Comparison of ENCODE assay signal across 7 mouse cellular contexts in the genomic region with DNA sequence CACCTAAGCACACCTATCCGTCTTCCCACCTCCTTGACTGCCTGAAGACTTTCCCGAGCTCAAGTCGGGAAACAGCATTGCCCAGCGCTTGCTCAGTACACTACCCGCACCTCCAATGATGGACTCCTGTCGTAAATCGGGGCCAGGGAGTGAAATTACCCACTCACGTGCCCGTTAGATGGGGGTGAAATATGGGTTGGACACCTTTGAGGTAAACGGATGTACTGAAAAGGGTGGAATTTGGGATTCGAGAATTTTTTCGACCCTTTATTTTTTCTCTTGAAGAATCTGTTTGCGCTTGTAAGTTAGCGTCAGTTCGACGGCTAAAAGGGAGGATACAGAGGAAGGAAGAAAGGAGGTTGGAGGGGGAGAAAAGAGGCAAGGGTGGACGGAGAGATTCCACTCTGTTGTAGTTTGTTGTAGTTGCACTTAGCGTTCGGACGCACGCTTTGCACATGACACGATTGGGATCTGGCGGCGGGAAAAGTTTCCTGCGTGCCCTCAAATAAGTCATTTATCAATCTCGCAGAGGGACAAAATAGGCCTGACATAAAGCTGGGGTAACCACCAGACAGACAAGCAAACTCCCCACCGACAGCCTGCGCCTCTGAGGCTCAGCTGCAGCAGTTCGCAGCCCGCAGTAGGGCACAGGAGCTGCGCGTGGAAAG. TPM values are rescaled to one million over a fixed set of nuclear protein-coding genes. Genes with fewer than 3 reads are reported as not detected.
A peak's percentile ranks its signal among the peaks of the same experiment; 100 is the strongest.
DNase-seq lines count a peak whose midpoint lies in the region; ATAC-seq and TF ChIP-seq lines count a peak whose summit lies in the region.

No protein-coding gene starts in this region.

- H3K4me1 ChIP-seq in lung, embryonic 14.5 days (ENCODE audit: insufficient read depth) = peaks cover 6% of the 10 kb centered on the region; the same call in 1 of the 2 replicates
- 0 out of 2 replicates have a peak, but pooled peaks cover 8% of the 10 kb centered on the region for H3K4me1 ChIP-seq in forebrain, postnatal 0 days (ENCODE audit: insufficient read depth)
- H3K4me1 ChIP-seq in liver, embryonic 11.5 days (replicated peaks; ENCODE audit: control insufficient read depth, insufficient read depth, low read length) = peaks cover 30% of the 10 kb centered on the region
- H3K4me1 ChIP-seq in stomach, postnatal 0 days (replicated peaks; ENCODE audit: control insufficient read depth, insufficient read depth) = peaks cover 13% of the 10 kb centered on the region

- TF ChIP-seq CTCF in lung, embryonic 14.5 days (IDR thresholded peaks at IDR 0.05; ENCODE audit: low read depth) = no peak
- no peak for TF ChIP-seq CTCF in forebrain, postnatal 0 days (IDR thresholded peaks at IDR 0.05; ENCODE audit: low read depth)
- no peak for TF ChIP-seq CTCF in stomach, postnatal 0 days (IDR thresholded peaks at IDR 0.05; ENCODE audit: low read depth)

- no peak overlapping the region for H3K27ac ChIP-seq in lung, embryonic 14.5 days (ENCODE audit: low read depth)
- H3K27ac ChIP-seq in forebrain, postnatal 0 days (ENCODE audit: low read depth, low read length) = no peak overlapping the region
- peak overlapping the region; percentile 85 for H3K27ac ChIP-seq in liver, embryonic 11.5 days (ENCODE audit: low read depth, low read length)
- no peak overlapping the region for H3K27ac ChIP-seq in stomach, postnatal 0 days (replicated peaks)

- H3K4me3 ChIP-seq in lung, embryonic 14.5 days (ENCODE audit: low read depth, low read length) = peak overlapping the region; percentile 23
- no peak overlapping the region for H3K4me3 ChIP-seq in forebrain, postnatal 0 days (ENCODE audit: low read depth, low read length)
- H3K4me3 ChIP-seq in liver, embryonic 11.5 days (ENCODE audit: low read depth, low read length) = peak overlapping the region; percentile 63
- peak overlapping the region; percentile 13; the same call in 1 of the 2 replicates for H3K4me3 ChIP-seq in stomach, postnatal 0 days (ENCODE audit: low read depth, low read length)

- no peak for ATAC-seq in lung, embryonic 14.5 days (ENCODE audit: insufficient read depth)
- ATAC-seq in forebrain, postnatal 0 days = no peak
- ATAC-seq in liver, embryonic 11.5 days (replicated peaks; ENCODE audit: low FRiP score) = no peak
- ATAC-seq in stomach, postnatal 0 days (ENCODE audit: low FRiP score, low TSS enrichment) = no peak

- 2% methylated on average over 32 of the region's 32 CpGs for WGBS in lung, embryonic 14.5 days
- 5% methylated on average over 32 of the region's 32 CpGs for WGBS in forebrain, postnatal 0 days
- 2% methylated on average over 32 of the region's 32 CpGs for WGBS in liver, embryonic 11.5 days
- WGBS in stomach, postnatal 0 days = 3% methylated on average over 32 of the region's 32 CpGs

- peak; percentile 21 for DNase-seq in lung, embryonic 14.5 days
- no peak for DNase-seq in lung, postnatal 4 days
- no peak for DNase-seq in forebrain, postnatal 0 days
- DNase-seq in liver, embryonic 11.5 days (ENCODE audit: low spot score) = no peak
- DNase-seq in stomach, postnatal 0 days (ENCODE audit: low spot score) = no peak
- no peak for DNase-seq in MN1 (ENCODE audit: low spot score)
- no peak for DNase-seq in thymus, postnatal 4 days

- H3K36me3 ChIP-seq in lung, embryonic 14.5 days (ENCODE audit: insufficient read depth) = no peaks in the 10 kb centered on the region
- H3K36me3 ChIP-seq in forebrain, postnatal 0 days (ENCODE audit: insufficient read depth) = no peaks in the 10 kb centered on the region
- H3K36me3 ChIP-seq in liver, embryonic 11.5 days (ENCODE audit: control insufficient read depth, insufficient read depth, low read length) = no peaks in the 10 kb centered on the region
- H3K36me3 ChIP-seq in stomach, postnatal 0 days (ENCODE audit: control insufficient read depth, insufficient read depth, low read length) = no peaks in the 10 kb centered on the region

- peak overlapping the region; percentile 20; the same call in 1 of the 2 replicates for H3K9ac ChIP-seq in lung, embryonic 14.5 days
- no peak overlapping the region for H3K9ac ChIP-seq in forebrain, postnatal 0 days
- peak overlapping the region; percentile 64 for H3K9ac ChIP-seq in liver, embryonic 11.5 days (ENCODE audit: low read depth, low read length)
- no peak overlapping the region for H3K9ac ChIP-seq in stomach, postnatal 0 days (ENCODE audit: low read length)

- H3K9me3 ChIP-seq in lung, embryonic 14.5 days (ENCODE audit: low read depth, low read length) = no peaks in the 10 kb centered on the region
- no peaks in the 10 kb centered on the region for H3K9me3 ChIP-seq in forebrain, postnatal 0 days (ENCODE audit: low read length)
- no peaks in the 10 kb centered on the region for H3K9me3 ChIP-seq in liver, embryonic 11.5 days (ENCODE audit: control insufficient read depth, low read length)
- no peaks in the 10 kb centered on the region for H3K9me3 ChIP-seq in stomach, postnatal 0 days (ENCODE audit: control insufficient read depth, low read length)

- no peak for TF ChIP-seq EP300 in stomach, postnatal 0 days (optimal IDR thresholded peaks at IDR 0.05)

- peak overlapping the region; percentile 43 for H3K4me2 ChIP-seq in lung, embryonic 14.5 days
- peak overlapping the region; percentile 19; the same call in 1 of the 2 replicates for H3K4me2 ChIP-seq in forebrain, postnatal 0 days (ENCODE audit: low read depth)
- peak overlapping the region; percentile 74 for H3K4me2 ChIP-seq in liver, embryonic 11.5 days
- peak overlapping the region; percentile 25; the same call in 1 of the 2 replicates for H3K4me2 ChIP-seq in stomach, postnatal 0 days (replicated peaks; ENCODE audit: low read depth)

- H3K27me3 ChIP-seq in lung, embryonic 14.5 days (ENCODE audit: insufficient read depth, low read length) = peaks cover 84% of the 10 kb centered on the region
- H3K27me3 ChIP-seq in forebrain, postnatal 0 days (ENCODE audit: insufficient read depth, low read length) = peaks cover 52% of the 10 kb centered on the region
- peaks cover 90% of the 10 kb centered on the region for H3K27me3 ChIP-seq in liver, embryonic 11.5 days (replicated peaks; ENCODE audit: control insufficient read depth, insufficient read depth, low read length)
- H3K27me3 ChIP-seq in stomach, postnatal 0 days (ENCODE audit: control insufficient read depth, insufficient read depth, low read length) = peaks cover 26% of the 10 kb centered on the region

RNA-seq across cellular contexts. Expression of a gene that starts 1.9 kb away (rescaled TPM):
- 2.0 and 2.4 TPM in 2 replicates for polyA plus RNA-seq in lung, embryonic 14.5 days (2014; fragmentation: Nextera tagmentation; extraction: Ambion mirVana)
- total RNA-seq in forebrain, postnatal 0 days (2014; rRNA removed) = 13.4 and 24.8 TPM in 2 replicates
- 6.2 and 16.2 TPM in 2 replicates for polyA plus RNA-seq in forebrain, postnatal 0 days (2015; fragmentation: Nextera tagmentation; extraction: Ambion mirVana)
- 12.1 and 13.9 TPM in 2 replicates for polyA plus RNA-seq in liver, embryonic 11.5 days (2014; fragmentation: Nextera tagmentation; extraction: Ambion mirVana)
- polyA plus RNA-seq in stomach, postnatal 0 days (2015; fragmentation: Nextera tagmentation; extraction: Ambion mirVana) = 0.40 and 0.54 TPM in 2 replicates

Comparison
In these comparisons a context has a peak if more than half of its experiments do, and no peak if none do; other contexts are left out.
1. H3K4me2 ChIP-seq: peak in every context shown above with its lines; median percentile 74 in liver, embryonic 11.5 days; 43 in lung, embryonic 14.5 days; 25 in stomach, postnatal 0 days; 19 in forebrain, postnatal 0 days.
2. H3K9ac ChIP-seq: peak in lung, embryonic 14.5 days (single experiment) and liver, embryonic 11.5 days (single experiment); none in forebrain, postnatal 0 days (single experiment) and stomach, postnatal 0 days (single experiment).